Mouse (Mus musculus) kidney, adult 2 months (tissue): Measurements from ENCODE around the gene Arg2.

Experiments used
- CTCF ChIP-seq: fragments of 200-500 bp; conservative IDR thresholded peaks from 2 replicates; pipeline ENCODE4 v1.5.1; 2011; ENCODE audit warnings: low read depth, mild to moderate bottlenecking, control low read depth, low read length, moderate library complexity, mixed read lengths; ENCODE audit not compliant: insufficient read depth, insufficient read length
- POLR2A ChIP-seq: fragments of 200-500 bp; IDR thresholded peaks from one replicate; pipeline ENCODE4 v1.6.1; 2011; ENCODE audit warnings: low read depth, low read length, control low read depth

GRCm38 (mm10) chr12:79139417-79139816 lies 8.8 kb downstream of the Arg2 start:
- TF ChIP-seq CTCF: no peak
- TF ChIP-seq POLR2A: no peak
